Mouse (Mus musculus) bone marrow, adult 2 months (tissue): ENCODE measurements around the gene Set.

ENCODE experiments used
- CTCF ChIP-seq: fragments of 200-500 bp; IDR thresholded peaks from 2 replicates; pipeline ENCODE4 v1.5.1; 2011; ENCODE audit warnings: low read length, control low read depth; ENCODE audit not compliant: control insufficient read depth, insufficient read depth
- POLR2A ChIP-seq: fragments of 200-500 bp; IDR thresholded peaks from 2 replicates; pipeline ENCODE4 v1.6.1; 2011; ENCODE audit warnings: low read depth, mild to moderate bottlenecking, control low read depth, low read length, borderline replicate concordance; ENCODE audit not compliant: control insufficient read depth

GRCm38 (mm10) chr2:30048699-30049388, 8.3 kb upstream of the Set start, which contains the start of gene Wdr34:
- TF ChIP-seq CTCF = peak; percentile 3; the same call in 1 of the 2 replicates
- peak; percentile 65; the same call in 1 of the 2 replicates for TF ChIP-seq POLR2A
